Mouse (Mus musculus) heart, postnatal 0 days (tissue): ENCODE data around the gene Ece1. TPM values are rescaled to one million over a fixed set of nuclear protein-coding genes. Genes with fewer than 3 reads are reported as not detected.
A peak's percentile ranks its signal among the peaks of the same experiment; 100 is the strongest.

Experiments used
- ATAC-seq: fragments of 200-750 bp; cut with Nextera tagmentation; 2 replicates; pipeline ENCODE4 v1.8.0; 2017; ENCODE audit warnings: low read depth, moderate number of reproducible peaks, moderate library complexity; ENCODE audit not compliant: insufficient read depth
- DNase-seq: peaks from one replicate; pipeline ENCODE4 v3.0.0-alpha.2; 2016; ENCODE audit warnings: low spot score
- H3K27ac ChIP-seq: fragments of 300-500 bp; sonication (generic); 2 replicates; pipeline ENCODE4 v1.5.1; 2014; ENCODE audit warnings: low read depth, mild to moderate bottlenecking
- H3K27me3 ChIP-seq: fragments of 300-500 bp; sonication (generic); 2 replicates; pipeline ENCODE4 v1.6.1; 2014; ENCODE audit warnings: low read length, mixed read lengths; ENCODE audit not compliant: control insufficient read depth, insufficient read depth
- H3K36me3 ChIP-seq: fragments of 300-500 bp; sonication (generic); replicated peaks from 2 replicates; pipeline ENCODE4 v1.6.1; 2014; ENCODE audit warnings: low read length, mixed read lengths; ENCODE audit not compliant: control insufficient read depth, insufficient read depth
- H3K4me1 ChIP-seq: fragments of 300-500 bp; sonication (generic); 2 replicates; pipeline ENCODE4 v1.6.1; 2014; ENCODE audit warnings: antibody characterized with exemption; ENCODE audit not compliant: control insufficient read depth, insufficient read depth
- H3K4me2 ChIP-seq: fragments of 300-500 bp; sonication (generic); 2 replicates; pipeline ENCODE4 v1.6.1; 2014; ENCODE audit warnings: low read depth, mild to moderate bottlenecking, low read length, moderate library complexity
- H3K4me3 ChIP-seq: fragments of 300-500 bp; sonication (generic); 2 replicates; pipeline ENCODE4 v1.5.1; 2014; ENCODE audit warnings: low read depth, low read length
- H3K9ac ChIP-seq: fragments of 300-500 bp; sonication (generic); replicated peaks from 2 replicates; pipeline ENCODE4 v1.6.1; 2014; ENCODE audit warnings: low read depth, low read length, mixed read lengths
- H3K9me3 ChIP-seq: fragments of 300-500 bp; sonication (generic); replicated peaks from 2 replicates; pipeline ENCODE4 v1.6.1; 2016; ENCODE audit warnings: low read length; ENCODE audit not compliant: control insufficient read depth
- CTCF ChIP-seq: IDR thresholded peaks from 2 replicates; pipeline ENCODE4 v1.5.1; 2016; ENCODE audit warnings: antibody characterized with exemption, control low read depth, low read depth
- EP300 ChIP-seq: IDR thresholded peaks from 2 replicates; pipeline ENCODE4 v1.6.1; 2016; ENCODE audit warnings: antibody characterized with exemption, low read depth
- WGBS: fragments of 180-500 bp; shearing (Covaris S2); extraction: QIAGEN DNeasy Blood & Tissue Kit; methylation state at CpG from one replicate; pipeline ENCODE4 v1.1.7; 2014; 5-methylcytosine and 5-hydroxymethylcytosine counted together
- polyA plus RNA-seq: library from polyadenylated mRNA; unstranded; fragments of >200 nt; fragmentation: Nextera tagmentation; extraction: Ambion mirVana; gene quantifications from 2 replicates; pipeline ENCODE4 v1.2.1, GENCODE M21; 2015
- total RNA-seq: library from RNA; depleted of rRNA; stranded (reverse); fragments of >200 nt; gene quantifications from 2 replicates; pipeline ENCODE4 v1.2.3, GENCODE M21; 2014; ENCODE audit warnings: low replicate concordance

Ece1 gene
- total and polyA plus RNA-seq, 2 experiments from 2014 or later: 35.4 to 140 TPM

GRCm38 (mm10) chr4:137998232-137998631 is 136.2 kb downstream of the Ece1 start:
- Histone ChIP-seq H3K9me3 (no peaks in the 10 kb centered on the region), H3K27me3 (no peaks in the 10 kb centered on the region), H3K4me3 (no peak overlapping the region), H3K27ac (no peak overlapping the region), H3K4me2 (no peak overlapping the region), H3K9ac (no peak overlapping the region), H3K36me3 (peaks cover 11% of the 10 kb centered on the region), H3K4me1 (peaks cover 26% of the 10 kb centered on the region)
- 63% methylated on average over 4 of the region's 4 CpGs for WGBS
- TF ChIP-seq CTCF: no peak
- no peak for TF ChIP-seq EP300
- DNase-seq: no peak
- no peak for ATAC-seq

- H3K9ac ChIP-seq: no peak overlapping the region
- H3K36me3 ChIP-seq: peaks cover 19% of the 10 kb centered on the region
- H3K4me1 ChIP-seq: peaks cover 14% of the 10 kb centered on the region
- TF ChIP-seq EP300 (no peak), CTCF (no peak)
- peak; percentile 67; the same call in 1 of the 2 replicates for ATAC-seq
- no peaks in the 10 kb centered on the region for H3K9me3 ChIP-seq
- peak; percentile 75 for DNase-seq
- peak overlapping the region; percentile 29 for H3K4me2 ChIP-seq
- H3K27ac ChIP-seq: peak overlapping the region; percentile 40
- no peaks in the 10 kb centered on the region for H3K27me3 ChIP-seq
- H3K4me3 ChIP-seq: no peak overlapping the region
- 7% methylated on average over 7 of the region's 7 CpGs for WGBS
These were observed 138.6 kb downstream of the Ece1 start for GRCm38 (mm10) chr4:138000682-138001081.

DNA sequence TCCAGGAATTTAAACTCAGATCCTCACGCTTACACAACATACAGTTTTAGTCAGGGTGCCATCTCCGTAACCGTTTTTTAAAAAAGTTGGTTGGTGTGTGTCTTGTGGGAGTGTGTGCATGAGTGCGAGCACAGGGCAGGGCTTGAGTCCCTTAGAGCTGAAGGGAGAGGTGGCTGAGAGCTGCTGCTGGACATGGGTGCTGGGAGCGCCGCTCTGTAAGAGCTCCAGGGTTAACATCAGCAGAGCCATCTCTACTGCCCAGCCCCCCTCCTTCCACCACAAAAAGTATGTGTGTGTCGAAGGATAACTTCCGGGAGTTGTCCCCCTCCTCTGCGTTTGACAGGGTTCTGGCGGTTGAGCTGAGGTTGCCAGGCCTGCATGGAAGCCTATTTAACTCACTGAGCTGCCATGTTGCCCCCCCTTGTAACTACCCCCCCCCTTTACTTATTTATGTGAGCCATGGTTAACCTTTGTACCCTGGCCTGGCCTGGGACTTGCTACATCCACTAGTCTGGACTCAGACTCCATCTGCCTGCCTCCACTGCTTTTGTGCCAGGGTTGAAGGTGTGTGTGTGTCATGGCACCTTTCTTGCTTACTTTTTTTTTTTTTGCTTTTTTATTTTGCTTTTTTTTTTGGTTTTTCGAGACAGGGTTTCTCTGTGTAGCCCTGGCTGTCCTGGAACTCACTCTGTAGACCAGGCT is 142.0 kb downstream of the Ece1 start:
- H3K4me1 ChIP-seq: peaks cover 6% of the 10 kb centered on the region; the same call in 1 of the 2 replicates
- no peak overlapping the region for H3K9ac ChIP-seq
- no peaks in the 10 kb centered on the region for H3K27me3 ChIP-seq
- 81% methylated on average over 11 of the region's 11 CpGs for WGBS
- no peak overlapping the region for H3K27ac ChIP-seq
- no peak for DNase-seq
- no peaks in the 10 kb centered on the region for H3K9me3 ChIP-seq
- peaks cover 22% of the 10 kb centered on the region for H3K36me3 ChIP-seq
- H3K4me3 ChIP-seq: no peak overlapping the region
- H3K4me2 ChIP-seq: no peak overlapping the region
- ATAC-seq: no peak
- TF ChIP-seq CTCF (no peak), EP300 (no peak)

- no peak for TF ChIP-seq EP300
- TF ChIP-seq CTCF: 0 out of 2 replicates have a peak, but pooled peaks have one; percentile 1
- peaks cover 18% of the 10 kb centered on the region for H3K36me3 ChIP-seq
- H3K4me2 ChIP-seq: no peak overlapping the region
- no peaks in the 10 kb centered on the region for H3K27me3 ChIP-seq
- no peak for DNase-seq
- no peak overlapping the region for H3K4me3 ChIP-seq
- no peaks in the 10 kb centered on the region for H3K9me3 ChIP-seq
- no peaks in the 10 kb centered on the region for H3K4me1 ChIP-seq
- H3K9ac ChIP-seq: no peak overlapping the region; the same call in 1 of the 2 replicates
- ATAC-seq: no peak
- no peak overlapping the region for H3K27ac ChIP-seq
- 97% methylated on average over 1 of the region's 1 CpGs for WGBS
These were observed 143.7 kb downstream of the Ece1 start for GRCm38 (mm10) chr4:138005781-138006180.

GRCm38 (mm10) chr4:138006951-138007613 is 145.0 kb downstream of the Ece1 start:
- H3K9me3 ChIP-seq: no peaks in the 10 kb centered on the region
- no peak for ATAC-seq
- TF ChIP-seq EP300 (no peak), CTCF (no peak)
- H3K27me3 ChIP-seq: no peaks in the 10 kb centered on the region
- no peak overlapping the region for H3K4me3 ChIP-seq
- H3K27ac ChIP-seq: no peak overlapping the region
- no peaks in the 10 kb centered on the region for H3K4me1 ChIP-seq
- no peak overlapping the region for H3K9ac ChIP-seq
- H3K36me3 ChIP-seq: peaks cover 18% of the 10 kb centered on the region
- no peak overlapping the region for H3K4me2 ChIP-seq
- no peak for DNase-seq
- 91% methylated on average over 9 of the region's 9 CpGs for WGBS
